Mouse (Mus musculus) heart, adult 18-20 months (tissue): ENCODE measurements around the gene Cdk5rap1. TPM values are rescaled to one million over a fixed set of nuclear protein-coding genes. Genes with fewer than 3 reads are reported as not detected.
"Not testable (repeated sequence)": the region's sequence is repeated elsewhere in the genome, so short reads cannot be mapped to it uniquely, and the experiment has no call there.

ENCODE experiments used
- DNase-seq, 2 experiments: peaks; one replicate each; pipeline ENCODE4 v3.0.0; 2021 to 2022; ENCODE audit warnings: mixed read lengths in 1 of 2
- total RNA-seq, 2 experiments: library from RNA; stranded (reverse); gene quantifications; 2 replicates each; pipeline ENCODE4 v1.2.3; 2021

Gene Cdk5rap1
- total RNA-seq, 2 experiments from 2014 or later = 17.3 to 22.8 TPM

DNA sequence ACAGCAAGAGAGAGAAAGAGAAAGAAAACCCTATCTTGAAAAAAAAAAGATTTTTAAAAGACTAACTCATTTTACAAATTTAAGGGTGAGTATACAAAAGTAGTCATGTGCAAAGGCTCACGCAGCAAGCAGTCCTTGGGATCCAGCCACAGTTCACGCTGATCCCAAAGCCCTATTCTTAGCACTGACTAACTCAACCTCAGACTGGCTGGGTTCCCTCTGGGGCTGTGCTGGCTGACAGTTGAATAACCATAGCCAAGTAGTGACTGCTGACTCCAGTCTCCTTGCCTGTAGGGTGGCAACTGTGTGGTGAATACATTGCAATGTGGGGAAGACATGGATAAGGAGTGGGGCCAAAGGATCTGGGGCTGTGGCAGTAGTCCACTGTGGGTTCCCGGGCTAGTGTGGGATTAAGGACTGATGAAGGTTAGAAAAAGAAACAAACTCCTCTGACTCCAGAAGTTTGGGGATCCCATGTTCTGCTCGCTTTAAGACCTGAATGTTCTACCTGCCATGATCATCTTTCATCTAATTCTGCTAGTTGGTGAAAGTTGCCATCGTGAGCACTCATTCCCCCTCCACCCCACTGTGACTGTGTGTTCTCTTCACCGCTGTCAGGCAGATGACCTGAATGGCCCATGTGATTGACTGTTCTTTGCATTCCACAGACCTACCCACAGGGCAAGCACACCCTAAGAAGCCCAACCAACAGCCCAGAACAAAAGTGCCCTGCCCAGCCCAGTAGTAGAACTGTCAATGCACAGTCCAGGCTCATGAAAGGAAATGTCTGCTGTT lies 2.2 kb upstream of the Cdk5rap1 start:
- DNase-seq = peak; percentile 75 to 89

DNA sequence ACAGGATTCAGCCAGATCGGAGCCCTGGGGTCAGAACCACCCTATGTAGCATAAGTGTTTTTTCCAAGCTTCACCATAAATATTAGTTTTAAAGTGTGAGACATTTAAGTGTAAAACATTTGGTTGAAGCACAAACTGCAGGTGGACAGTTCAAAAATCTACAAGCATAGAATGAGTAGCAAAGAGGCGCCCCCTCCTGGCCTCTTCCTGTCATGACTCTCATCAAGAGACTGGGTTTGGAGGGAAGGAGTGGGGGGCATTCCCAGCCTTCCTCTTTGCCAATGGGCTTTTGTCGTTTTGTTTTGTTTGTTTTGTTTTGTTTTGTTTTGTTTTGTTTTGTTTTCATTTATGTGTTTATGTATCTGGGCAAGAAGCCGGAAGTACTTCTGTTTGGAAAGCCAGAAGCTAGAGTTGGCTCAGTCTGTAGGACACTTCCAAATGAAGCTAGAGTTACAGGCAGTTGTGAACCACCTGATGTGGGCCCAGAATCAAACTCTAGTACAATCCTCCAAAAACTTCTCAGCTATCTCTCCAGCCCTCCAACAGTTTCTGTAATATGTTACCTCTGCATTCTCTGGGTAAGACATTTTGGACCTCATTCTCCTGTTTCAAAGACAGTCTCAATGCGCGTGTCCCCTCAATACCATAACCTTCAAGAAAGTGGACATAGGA lies 1.3 kb upstream of the Cdk5rap1 start:
- DNase-seq = peak; percentile 51 to 77

DNA sequence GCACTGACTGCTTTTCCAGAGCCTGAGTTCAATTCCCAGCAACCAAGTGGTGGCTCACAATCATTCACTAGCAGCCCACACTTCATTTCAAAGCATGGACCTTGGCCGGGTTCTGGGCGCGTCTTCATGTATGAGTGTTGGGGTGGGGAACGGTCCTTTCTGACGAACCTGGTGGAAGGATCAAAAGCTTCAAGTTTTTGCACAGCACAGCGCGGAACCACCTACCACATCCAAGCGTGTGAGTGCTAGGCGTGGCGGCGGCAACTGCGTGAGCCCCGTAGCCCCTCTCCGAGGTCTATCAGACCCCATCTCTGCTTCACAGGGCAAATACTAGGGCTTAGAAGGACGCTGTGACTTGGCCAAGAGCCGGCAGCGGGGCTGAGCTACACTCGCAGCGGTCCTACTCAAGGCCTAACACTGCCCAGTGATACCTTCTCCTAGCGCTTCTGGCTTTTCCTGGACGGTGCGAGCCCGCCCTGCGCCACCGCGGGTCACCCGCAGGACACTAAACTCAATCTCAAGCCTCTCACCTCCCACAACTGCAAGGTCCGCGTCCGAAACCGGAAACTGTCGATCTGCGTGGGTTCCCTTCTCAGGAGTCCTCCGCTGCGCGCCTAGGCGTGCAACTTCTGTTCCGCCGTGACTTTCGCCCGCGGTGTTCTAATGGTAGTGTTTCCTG lies 520 bp downstream of the Cdk5rap1 start:
- peak; percentile 89 to 95 for DNase-seq

DNA sequence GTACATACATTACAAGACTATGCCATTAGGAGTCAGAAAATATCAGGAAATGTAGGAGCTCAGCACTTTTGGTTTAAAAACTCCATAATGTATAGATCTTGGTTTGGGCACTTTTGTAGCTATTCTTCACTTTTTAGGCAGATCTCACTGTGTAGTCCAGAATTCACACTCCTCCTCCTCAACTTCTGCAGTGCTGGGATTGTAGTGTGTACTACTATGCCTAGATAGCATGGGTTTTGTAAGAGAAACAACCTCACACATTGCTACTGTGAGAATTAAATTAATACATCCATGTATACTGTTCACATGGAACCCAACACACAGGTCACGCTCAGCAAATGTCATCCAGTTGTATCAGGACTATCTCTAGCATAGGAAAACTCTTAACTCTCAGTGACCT lies 5.3 kb downstream of the Cdk5rap1 start:
- DNase-seq = no peak

- DNase-seq = peak in 1 of 2 experiments; percentile 40
These were observed 18.8 kb downstream of the Cdk5rap1 start for GRCm38 (mm10) chr2:154354000-154354425.

GRCm38 (mm10) chr2:154348152-154348551 lies 24.7 kb downstream of the Cdk5rap1 start:
- no peak for DNase-seq

GRCm38 (mm10) chr2:154339356-154339755 lies 33.5 kb downstream of the Cdk5rap1 start:
- no peak for DNase-seq

DNA sequence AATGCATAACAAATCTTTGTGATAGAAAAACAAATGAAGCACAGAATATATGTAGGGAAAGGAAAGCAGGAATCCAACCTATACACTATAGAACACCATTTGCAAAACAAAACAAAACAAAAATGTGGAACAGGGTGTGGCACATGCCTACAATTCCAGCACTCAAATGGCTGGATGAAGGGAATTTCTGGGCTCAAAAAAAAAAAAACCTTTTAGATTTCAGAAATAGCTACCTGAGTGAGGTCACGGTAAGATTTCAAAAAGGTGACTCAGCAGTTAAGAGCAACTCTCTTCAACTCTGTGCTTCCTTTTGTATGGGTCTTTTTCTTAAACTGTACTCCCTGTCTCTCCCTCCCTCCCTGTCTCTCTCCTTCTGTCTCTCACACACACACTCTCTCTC lies 34.6 kb downstream of the Cdk5rap1 start:
- DNase-seq = no peak

DNA sequence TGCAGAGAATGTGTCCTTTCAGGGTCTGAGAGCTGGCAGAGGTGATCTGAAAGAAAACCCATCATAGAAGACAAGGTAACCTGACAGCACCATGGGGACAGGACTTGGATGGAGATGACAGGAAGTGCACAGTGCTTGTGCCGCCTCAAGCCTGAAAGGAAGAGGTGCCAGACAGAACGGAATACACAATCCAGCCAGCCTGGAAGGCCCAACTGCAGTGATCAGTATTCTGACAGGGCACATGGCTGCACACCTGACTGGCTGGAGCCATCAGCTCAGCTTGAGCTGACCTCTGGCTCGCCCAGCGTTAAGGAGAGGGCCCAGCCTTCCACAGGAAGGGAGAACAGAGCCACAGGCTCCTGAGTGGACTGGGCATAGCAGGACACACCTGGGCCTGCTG lies 37.2 kb downstream of the Cdk5rap1 start:
- DNase-seq = no peak

- DNase-seq = no peak
These were observed 46.0 kb downstream of the Cdk5rap1 start for GRCm38 (mm10) chr2:154326852-154327251.

DNA sequence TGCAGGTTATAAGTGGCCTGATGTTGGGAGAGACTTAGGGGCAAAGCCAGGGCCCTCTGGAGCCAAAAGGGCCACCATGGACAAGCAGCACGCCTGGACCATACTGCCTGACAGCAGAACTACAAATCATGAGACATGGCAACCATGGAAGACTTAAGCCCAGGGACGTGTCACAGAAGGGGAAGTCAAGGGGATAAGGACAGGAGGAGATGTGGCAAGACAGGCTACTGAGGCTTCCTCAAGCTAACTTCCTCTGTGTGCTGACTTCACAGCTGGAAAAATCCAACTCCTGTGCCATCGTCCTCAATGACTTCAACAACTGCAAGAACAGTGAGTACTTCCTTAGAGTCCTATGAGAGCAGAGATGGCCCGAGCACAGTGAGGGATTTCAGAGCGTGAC lies 59.0 kb downstream of the Cdk5rap1 start:
- not testable (repeated sequence) for DNase-seq

- not testable (repeated sequence) for DNase-seq
These were observed 65.9 kb downstream of the Cdk5rap1 start, which contains the start of gene Bpifb9b for GRCm38 (mm10) chr2:154306927-154307326. TSS of gene Bpifb9b (plus strand) at chr2:154307227.

DNA sequence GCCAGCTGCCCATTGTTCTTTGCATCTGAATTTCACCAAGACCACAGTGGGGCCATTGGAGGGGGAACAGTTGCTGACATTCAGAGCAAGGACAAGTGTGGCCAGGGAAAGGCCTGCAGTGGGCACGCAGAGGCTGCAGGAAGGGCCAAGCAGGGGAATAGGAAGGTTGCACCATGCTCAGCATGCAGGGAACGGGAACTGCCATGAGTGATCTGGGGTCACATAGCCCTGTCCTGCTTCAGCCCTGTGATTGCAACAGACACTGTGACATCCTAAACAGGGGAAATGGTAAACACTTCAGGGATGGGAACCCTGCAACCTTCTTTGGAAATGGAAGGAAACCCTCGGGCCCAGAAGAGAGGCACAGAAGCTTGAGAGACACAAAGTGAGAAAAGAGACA lies 68.2 kb downstream of the Cdk5rap1 start:
- DNase-seq = not testable (repeated sequence)

DNA sequence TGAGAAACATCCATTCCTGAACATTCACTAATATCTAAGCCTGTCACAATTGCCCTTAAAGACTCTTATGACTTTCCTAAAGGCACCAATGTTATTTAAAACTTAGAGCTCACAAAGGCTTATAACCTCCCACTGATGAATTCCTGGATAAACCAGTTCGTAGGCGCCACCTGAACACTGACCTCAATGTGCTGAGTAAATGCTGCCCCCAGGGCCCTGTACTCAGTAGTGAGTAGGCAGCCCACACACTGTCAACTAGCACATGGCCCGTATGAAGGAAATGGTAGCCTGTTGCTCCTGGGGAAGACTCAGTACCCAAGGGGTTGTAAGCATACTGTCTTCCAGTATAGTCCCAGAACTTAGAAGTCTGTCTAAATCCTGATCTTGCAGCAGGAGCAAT lies 71.0 kb downstream of the Cdk5rap1 start:
- no peak for DNase-seq

- DNase-seq = peak; percentile 38 to 59
These were observed 72.3 kb downstream of the Cdk5rap1 start for GRCm38 (mm10) chr2:154300496-154300895.

GRCm38 (mm10) chr2:154294746-154295145 lies 78.1 kb downstream of the Cdk5rap1 start:
- peak; percentile 9 to 63 for DNase-seq

DNA sequence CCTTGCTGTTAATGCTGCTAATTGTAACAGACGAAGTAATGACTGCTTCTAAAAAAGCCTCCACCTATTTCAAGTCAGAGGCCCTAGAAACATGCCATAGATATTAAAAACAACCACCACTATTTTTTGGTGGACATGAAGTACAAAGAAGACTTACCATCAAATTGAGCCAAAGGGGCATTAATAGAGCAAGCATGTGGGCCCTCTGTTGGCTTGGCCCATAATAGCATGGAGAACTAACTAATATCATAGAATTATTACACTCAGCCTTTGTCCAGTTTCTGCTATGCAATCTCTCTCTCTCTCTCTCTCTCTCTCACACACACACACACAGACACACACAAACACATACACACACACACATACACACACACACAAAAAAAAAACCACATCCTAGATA lies 80.0 kb downstream of the Cdk5rap1 start:
- DNase-seq = no peak

GRCm38 (mm10) chr2:154291866-154292265 lies 80.9 kb downstream of the Cdk5rap1 start:
- not testable (repeated sequence) for DNase-seq
